Comparison of ENCODE assay signal across 10 mouse cellular contexts in genomic region chr7:67355870-67356269, GRCm38 (mm10). TPM values are rescaled to one million over a fixed set of nuclear protein-coding genes. Genes with fewer than 3 reads are reported as not detected.
A peak's percentile ranks its signal among the peaks of the same experiment; 100 is the strongest.
DNase-seq lines count a peak whose midpoint lies in the region; TF ChIP-seq lines count a peak whose summit lies in the region.
"Had no signal": no experiment of that assay in that cellular context is flagged by ENCODE, and none has a peak within 500 bp of the region (broad histone marks: within the 10 kb centered on the region; RNA-seq: fewer than 3 reads in every experiment).

No protein-coding gene starts in this region.

- no peak for DNase-seq in left cerebral cortex, adult 2 months (ENCODE audit: extremely low spot score in 1 of 2, low spot score in 2 of 2)
- no peak for DNase-seq in left cerebral cortex, adult 8-10 months (ENCODE audit: low spot score in 2 of 2)
- DNase-seq in thymus, postnatal 4 days: peak; percentile 60
- DNase-seq in thymus, adult 18-20 months: no peak
- peak; percentile 70 for DNase-seq in induced T-regulatory cell, adult 2 months (ENCODE audit: low read depth)
- no peak for DNase-seq in right cerebral cortex, postnatal 25 days
- no peak for DNase-seq in gastrocnemius, postnatal 10 days
- DNase-seq: cerebellum, adult 8-10 months had no signal

- H3K4me3 ChIP-seq in left cerebral cortex, adult 2 months: no peak overlapping the region
- H3K4me3 ChIP-seq: heart, embryonic 12.5 days; hindbrain, embryonic 12.5 days had no signal

- no peak overlapping the region for H3K27ac ChIP-seq in left cerebral cortex, adult 2 months
- H3K27ac ChIP-seq: hindbrain, embryonic 12.5 days had no signal

- TF ChIP-seq CTCF in left cerebral cortex, adult 2 months (IDR thresholded peaks at IDR 0.05): peak; percentile 25

- intact Hi-C loops in left cerebral cortex, adult 2 months (cut with DNase I): no loop called here

RNA-seq across cellular contexts. Expression of gene Mef2a, which starts 16.8 kb away (rescaled TPM):
- 100 to 1,000 TPM; 107 to 109 TPM for total RNA-seq in left cerebral cortex, adult 2 months (2021)
- total RNA-seq in left cerebral cortex, adult 8-10 months (2022): 100 to 1,000 TPM; 122 to 131 (median 125) TPM
- 100 to 1,000 TPM in 1 of 2 experiments, 10 to 100 TPM in 1; 94.8 to 104 TPM for total RNA-seq in gastrocnemius, postnatal 10 days (2021)

Comparison
In these comparisons a context has a peak if more than half of its experiments do, and no peak if none do; other contexts are left out.
1. DNase-seq: peak in thymus, postnatal 4 days (single experiment) and induced T-regulatory cell, adult 2 months (single experiment); none in left cerebral cortex, adult 2 months (0 of 2), left cerebral cortex, adult 8-10 months (0 of 2), thymus, adult 18-20 months (0 of 2), right cerebral cortex, postnatal 25 days (single experiment) and gastrocnemius, postnatal 10 days (single experiment).